Mouse (Mus musculus): ENCODE measurements around the gene Sowaha.

Sowaha gene

DNA sequence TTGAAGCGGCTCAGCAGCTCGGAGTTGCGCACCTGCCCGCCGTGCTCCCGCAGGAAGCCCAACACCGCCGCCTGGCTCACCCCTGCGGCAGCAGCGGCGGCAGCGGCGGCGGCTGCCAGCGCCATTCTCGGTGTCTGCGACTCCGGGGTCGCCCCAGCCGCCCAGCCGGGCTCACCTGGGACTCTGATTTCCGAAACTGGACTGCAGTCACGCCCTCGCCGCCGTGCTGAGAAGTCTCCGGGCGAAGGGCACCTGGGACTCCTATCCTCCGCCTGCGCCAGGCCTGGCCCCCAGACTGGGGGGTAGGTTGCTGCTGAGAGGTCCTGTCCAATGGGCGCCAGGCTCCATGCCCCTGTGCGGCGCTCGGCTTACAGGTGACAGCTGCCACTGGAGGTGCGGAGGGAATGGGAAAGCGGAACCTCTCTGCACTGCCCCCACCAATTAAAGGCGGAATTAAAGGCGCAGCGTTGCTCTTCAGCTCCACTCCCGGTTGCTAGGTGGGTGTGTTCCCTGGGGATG is at the start of gene Sowaha, which contains the start of gene Gm9945:
TSS of gene Sowaha (minus strand) at position 492 of the 519 bp plus-strand sequence.
TSS of gene Gm9945 (plus strand) at position 384 of the 519 bp plus-strand sequence.
- DNase-seq: no peak

DNA sequence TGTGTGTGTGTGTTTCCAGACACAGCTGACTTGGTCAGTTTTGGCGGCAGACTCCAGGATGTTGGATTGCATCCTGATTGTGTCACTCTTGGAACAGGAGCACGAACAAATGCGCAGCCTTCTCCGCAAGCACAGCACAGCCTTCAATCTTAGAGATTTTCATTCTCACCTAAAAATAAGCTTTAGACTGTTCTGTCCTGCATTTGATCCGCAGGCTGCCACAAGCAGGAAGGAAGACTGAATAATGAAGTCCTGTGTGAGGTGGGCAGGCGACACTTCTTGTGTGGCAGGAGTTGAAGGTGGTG is 49.1 kb upstream of the Sowaha start:
- DNase-seq: peak; percentile 84

DNA sequence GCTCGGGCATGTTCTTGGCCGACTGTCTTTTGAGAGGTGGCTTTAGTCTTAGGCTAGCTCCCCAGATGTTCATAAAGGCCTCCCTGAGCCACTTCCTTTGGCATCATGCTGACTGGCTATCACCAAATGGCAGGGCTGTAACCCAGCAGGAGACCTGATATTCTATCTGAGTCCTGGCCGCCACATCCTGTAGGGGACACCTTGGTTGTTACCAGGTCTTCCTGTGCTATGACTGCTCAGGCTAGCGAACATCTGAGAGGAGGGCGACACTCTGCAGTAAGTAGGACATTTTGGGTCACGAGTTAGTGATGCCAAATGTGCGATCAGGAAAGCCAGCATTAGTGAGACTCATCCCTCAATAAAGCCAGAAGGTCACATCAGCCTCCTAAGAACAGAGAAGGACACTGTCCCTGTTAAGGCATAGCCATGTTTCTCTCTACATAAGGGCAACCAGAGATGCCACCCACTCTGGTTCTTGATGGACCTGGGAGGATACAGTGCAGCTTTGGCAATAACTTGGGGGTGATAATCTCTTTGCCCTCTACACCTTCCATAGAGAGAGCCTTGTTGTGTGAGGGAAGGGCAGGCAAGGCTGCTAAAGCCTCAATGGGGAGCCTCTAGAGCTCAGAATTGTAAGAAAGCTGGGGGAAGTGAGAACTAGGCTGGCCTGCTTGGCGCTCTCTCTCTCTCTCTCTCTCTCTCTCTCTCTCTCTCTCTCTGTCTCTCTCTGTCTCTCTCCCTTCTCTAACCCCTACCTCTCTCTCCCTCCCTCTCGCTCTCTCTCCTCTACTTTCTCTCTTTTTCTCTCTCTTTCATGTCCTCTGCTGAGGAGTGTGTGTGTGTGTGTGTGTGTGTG is 48.6 kb upstream of the Sowaha start:
- no peak for DNase-seq

DNA sequence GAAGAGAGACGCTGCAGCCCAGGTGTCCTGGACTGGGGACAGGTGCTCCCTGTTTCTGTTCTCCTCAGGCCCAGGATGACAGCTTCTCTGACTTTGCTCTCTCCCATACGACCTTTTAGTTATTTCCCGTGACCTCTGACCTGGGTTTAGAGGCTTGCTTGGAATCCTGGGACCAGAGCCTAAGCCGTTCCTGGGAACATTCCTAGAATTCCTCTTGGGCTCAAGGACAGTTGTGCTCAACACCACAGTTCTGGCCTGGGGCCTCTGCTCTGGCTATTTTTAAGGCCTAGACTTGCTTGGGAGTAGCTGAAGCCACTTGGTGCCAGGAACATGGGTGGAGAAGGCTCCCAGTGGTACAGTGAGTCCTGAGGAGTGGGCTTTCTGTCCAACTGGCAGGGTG is 45.4 kb upstream of the Sowaha start:
- DNase-seq: peak; percentile 57

DNA sequence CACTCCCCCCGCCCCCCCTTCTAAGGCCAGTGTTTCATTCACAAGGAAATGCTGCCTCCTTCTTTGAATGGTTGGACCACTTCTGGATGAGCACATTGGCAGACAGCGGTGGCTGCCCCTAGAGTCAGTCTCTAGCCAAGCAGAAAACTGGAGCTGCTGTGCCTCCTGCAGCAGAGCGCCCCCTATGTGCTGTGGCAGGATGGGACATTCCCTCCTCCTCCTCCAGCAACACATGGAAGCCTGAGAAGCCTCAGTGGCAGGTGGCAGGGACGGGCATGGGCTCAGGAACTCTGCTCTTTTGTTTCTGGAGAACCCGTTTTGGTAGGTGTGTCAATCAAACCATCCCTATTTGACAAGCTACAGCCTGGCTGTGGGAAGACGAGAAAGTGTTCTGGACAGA is 44.8 kb upstream of the Sowaha start:
- DNase-seq: peak; percentile 57

DNA sequence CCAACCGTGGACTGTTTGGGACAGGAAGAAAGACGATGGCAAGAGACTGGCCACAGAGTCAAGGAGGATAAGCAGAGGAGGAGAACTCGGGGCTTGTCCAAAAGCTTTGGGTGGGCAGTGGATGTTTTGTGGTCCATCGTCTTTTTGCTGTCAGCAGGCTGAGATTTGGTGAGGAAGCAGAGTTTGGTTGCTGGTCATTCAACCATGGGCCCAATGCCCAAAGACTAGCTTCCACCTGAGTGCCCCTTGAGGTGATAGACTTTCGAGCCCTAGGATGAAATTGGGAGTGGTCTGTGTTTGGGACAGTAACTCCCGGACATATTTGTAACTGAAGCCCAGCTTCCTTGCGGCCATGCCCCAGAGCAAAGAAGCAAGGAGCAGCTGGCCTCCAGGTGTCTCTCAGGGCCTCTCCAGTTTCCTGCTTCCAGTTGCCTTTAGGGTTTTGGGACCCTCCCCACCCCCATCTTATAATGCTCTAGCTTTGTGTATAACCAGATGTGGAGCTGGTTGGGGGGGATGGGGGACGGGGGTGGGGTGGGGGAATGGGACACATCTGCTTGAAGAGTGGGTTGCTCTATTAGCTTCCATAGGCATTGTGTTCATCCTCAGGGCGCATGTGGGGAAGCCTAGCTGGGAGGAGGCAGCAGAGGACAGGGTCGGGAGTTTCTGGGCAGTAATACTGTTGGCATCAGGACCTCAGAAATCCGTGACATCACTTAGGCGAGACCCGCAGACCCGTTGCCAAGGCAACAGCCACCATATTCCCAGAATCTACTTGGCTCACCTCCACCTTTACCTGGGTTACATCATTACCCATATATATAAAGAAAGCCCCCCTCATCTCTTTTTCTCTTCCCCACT is 43.7 kb upstream of the Sowaha start:
- no peak for DNase-seq

DNA sequence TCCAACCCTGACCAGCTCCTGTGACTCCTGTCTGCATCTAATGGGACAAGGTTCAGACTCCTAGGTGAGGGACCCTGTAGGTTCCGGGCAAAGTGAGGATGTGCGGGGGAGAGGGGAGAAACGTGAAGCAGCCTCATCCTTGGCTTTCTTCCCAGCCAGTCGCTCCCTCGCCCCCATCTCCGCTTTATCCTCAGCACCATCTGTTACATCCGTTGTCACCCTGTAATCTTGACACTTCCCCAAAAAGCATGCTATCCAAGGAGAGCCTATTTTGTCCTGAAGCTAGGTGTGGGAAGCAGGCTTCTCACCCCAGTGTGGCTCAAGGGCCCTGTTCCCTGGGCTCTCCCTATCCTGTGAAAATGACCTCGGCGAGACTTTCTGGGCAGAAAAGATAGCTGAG is 42.9 kb upstream of the Sowaha start:
- DNase-seq: no peak

DNA sequence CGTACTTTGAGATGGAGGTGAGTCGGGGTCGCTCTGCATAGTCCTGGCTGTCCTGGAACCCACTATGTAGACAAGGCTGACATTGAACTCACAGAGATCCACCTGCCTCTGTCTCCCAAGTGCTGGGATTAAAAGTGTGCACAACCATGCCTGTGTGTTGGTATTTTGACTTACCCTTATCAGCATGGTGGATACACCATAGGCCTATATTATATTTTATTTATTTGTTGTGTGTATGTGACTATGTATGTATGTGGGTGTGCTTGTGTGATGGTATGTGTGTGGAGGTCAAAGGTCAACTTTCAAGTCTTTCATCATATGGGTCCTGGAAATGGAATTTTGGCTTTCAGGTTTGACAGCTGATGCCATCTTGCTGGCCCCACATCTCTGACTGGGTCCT is 42.3 kb upstream of the Sowaha start:
- no peak for DNase-seq

DNA sequence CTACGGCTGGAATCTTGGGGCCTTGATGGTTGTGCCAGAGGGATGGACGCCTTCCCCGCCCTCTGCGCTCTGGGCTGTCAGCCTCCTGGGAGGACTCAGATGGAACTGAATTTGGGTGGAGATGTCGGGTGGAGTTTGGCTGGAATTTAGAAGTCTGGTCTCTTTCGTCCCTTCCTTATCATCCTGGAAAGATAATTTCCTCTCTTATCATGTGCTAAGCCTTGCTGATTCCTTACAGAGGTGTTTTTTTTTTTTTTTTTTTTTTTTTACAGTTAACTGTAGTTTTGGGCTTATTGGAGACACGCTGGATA is 41.7 kb upstream of the Sowaha start:
- DNase-seq: no peak

DNA sequence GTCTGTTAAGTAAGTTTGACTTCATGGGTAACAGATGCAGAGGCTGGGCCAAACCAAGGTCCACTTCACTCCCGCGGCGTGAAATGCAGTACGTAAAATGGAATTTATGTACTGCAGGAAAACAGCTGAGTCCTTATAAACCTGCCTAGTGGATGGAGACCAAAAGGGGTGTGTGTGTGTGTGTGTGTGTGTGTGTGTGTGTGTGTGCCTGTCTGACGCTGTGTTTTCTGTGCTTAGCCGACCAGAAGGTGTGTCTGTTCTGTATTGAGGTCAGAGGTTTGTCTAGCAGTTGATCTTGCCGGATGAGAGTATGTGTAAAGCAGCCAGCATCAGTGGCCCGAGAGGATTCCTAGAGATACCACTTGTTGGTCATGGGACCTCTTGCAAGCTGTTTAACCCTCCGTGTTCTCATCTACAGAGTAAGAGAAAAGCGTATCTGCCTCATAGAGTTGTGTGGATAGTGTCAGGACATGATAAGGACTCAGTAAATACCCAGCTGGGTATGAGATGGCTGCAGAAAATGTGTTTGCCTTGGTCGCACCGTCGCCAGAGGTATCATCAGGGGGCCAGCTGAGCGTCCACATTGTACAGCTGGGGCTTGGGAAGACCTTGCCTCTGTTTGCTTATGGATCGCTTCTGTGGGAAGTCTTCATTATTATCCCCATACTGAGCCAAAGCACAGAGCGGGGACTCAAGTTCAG is 41.2 kb upstream of the Sowaha start:
- DNase-seq: no peak

DNA sequence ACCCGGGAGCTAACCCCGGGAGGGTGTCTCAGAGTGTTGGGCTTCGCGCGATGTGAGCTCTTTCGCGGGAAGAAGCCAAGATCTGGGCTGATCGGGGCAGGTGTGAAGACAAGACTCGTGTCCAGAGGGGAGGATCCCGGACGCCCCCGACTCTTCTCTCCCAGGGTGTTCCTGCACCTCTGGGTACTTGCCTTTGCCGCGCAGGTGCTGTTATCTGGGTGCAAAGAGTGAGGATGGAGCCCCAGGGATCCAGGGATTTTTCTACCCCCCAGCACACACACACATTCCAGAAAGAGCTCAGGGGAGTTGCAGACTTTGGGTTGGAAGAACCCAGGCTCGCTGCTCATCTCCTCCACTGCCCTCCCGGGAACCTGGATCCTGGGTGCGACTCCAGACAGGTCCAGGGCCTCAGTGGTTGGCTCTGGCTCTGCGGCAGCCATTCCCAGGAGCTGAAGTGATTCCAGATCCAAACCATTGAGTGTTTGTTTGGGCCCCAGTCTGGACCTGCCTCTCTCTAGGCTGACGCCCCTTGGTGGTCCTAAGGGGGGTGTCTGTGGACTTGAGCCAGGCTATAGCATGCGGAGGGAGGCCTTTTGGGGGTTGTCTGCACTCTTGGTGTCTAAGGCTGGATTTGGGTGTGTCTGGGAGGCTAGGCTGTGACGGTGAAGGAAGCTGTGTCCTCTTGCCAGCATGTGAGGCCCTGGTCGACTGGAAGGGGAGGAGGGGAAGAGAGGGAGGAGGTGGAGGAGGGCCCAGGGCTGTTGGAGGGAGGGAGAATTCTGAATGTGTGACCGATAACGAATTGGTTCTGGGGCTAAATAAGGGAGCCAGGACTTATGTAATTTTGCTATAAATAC is 40.3 kb upstream of the Sowaha start:
- peak; percentile 72 for DNase-seq

DNA sequence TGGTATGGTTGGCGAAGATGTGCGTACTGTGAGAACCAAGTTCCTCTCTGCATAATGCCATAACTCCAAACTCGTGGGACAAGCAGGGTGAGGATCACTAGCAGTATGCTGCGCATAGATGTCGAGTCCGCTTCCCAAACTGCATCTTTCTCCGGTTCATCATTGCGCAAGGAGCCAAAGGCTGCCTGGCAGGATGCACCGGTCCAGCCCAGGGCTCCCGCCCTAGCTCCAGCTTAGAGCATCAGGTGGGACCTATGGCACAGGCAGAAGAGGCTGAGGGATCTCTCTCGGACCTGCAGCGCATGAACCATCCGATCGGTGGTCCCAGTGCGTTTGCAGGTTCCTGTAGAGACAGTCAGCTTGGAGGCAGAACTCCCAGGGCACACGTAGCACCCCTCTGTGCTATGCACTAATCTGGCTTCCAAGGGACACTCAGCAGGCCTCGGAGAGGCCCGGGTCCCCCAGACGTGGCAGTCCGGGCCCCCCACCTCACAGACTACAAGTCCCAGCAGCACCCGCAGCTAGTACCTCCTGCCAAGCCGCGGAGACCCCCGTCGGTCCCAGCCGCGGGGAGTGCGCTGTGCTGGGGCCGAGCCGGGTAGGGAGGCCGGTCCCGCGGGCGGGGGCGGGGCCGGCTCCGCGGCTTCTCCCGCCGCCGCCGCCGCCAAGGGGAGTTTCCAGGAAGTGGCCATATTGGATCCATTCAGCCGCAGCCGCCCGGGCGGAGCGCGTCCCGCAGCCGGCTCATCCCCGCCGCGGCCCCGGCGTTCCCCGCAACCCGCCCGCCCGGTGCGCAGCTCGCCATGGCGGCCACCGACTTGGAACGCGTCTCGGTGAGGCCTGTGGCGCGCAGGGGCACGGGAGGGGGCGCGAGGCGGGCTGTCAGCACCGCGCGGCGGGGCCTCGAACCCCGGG is 39.4 kb upstream of the Sowaha start, which contains the start of gene Sept8:
TSS of gene Sept8 (plus strand) at position 51 of the 915 bp plus-strand sequence.
- DNase-seq: peak; percentile 63

DNA sequence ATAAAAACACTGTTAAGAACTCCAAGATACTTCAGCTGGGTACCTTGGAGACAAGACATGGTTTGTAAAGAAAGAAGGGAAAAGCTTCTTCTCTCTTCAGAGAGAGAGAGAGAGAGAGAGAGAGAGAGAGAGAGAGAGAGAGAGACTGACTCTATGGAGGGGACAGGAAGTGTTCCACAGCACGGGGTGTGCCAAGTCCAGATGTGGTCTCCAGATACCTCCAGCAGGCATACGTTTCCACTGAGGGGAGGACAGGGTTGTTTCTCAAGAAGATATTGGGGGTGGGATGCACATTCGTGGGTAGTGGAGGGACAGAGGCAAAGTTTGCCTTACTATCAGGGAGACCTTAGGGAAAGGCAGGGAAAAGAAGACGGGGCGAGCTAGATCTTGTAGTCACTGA is 38.7 kb upstream of the Sowaha start:
- DNase-seq: no peak

DNA sequence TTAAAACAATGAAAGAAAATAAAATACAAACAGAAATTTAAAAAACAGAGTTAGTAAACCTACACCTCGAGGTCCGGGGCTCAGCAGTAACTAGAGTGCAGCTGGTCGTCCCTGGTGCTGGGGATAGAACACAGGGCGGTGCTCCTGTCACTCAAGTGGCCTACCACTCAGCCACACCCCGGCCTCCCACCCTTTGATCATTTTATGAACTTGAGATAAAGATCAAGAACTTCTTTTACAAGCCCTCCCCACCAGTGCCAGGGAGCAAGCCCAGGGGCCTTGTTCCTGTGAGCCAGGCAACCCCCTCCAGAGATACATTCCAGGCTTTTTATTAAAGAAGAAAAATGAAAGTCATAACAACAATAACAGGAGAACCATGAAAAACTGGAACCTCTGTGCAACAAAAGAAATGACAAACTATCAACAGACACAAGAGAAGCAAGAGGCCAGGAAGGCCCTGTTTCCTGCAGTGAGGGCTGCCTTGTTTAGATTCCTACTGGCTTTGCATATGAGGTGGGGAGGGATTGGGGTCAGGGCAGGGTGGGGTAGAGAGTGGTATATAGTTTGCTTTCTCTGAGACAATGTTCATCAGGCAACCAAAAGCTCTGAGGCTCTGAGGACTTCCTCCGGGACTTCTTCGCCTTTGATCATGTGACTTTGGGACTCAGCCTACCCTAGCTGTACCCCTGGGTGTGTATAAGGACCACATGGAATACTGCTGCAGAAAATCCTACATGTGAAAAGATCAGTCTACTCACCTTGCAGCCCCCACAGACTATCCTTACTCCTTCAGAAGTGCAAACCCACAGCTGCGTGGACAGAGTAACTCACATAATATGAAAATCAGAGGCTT is 36.9 kb upstream of the Sowaha start:
- peak; percentile 60 for DNase-seq

DNA sequence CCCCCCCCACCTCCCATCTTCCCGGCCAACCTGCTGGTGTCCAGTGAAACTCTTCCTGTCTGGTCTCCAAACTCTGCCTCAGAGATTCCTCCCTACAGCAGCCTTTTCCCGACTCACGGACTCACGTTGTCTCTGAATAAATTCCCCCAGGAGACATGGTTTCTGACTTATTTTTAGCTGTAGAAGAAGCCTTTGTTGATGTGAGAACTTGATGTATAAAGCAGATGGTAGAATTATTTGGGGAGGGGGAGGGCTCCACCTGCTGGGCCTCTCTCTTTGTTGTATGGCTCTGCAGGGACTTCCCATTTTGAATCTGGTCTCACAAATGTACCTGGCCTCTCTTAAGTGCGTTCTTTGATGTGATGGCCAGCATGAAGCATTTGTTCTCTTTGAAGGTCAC is 30.3 kb upstream of the Sowaha start:
- DNase-seq: no peak

DNA sequence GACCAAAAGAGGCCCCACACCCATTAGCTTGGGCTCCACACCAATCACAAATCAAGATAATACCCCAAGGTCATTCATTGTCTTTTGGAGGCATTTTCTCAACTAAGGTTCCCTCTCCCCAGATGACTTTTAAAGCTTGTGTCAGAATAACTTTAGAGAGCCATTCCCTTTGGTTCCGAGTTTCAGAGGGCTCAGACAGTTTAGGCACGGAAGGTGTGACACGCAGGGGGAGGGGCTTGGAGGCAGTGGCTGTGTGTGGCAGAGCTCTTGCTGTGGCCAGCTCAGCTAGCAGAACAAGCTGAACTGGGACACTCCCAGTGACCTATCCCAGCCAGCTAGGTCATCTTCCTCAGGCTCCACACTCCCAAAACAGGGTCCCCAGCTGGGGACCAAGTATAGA is 28.5 kb upstream of the Sowaha start:
- DNase-seq: no peak

DNA sequence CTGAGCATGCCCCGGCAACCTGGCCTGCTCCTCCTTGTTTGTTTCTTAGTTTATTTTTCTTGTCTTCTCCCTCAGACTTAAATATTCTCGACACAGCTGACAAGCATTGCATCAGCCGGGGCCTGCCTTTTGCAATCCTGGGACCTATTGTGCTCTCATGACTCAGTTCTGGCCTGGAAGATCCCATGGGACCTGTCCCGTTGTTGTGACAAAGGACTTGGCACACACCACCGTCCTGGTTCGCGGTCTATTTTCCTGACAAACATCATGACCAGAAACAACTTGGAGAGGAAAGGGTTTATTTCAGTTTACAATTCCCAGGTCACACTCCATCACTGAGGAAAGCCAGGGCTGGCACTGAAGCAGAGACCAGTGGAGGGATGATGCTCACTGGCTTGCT is 28.1 kb upstream of the Sowaha start:
- peak; percentile 46 for DNase-seq

DNA sequence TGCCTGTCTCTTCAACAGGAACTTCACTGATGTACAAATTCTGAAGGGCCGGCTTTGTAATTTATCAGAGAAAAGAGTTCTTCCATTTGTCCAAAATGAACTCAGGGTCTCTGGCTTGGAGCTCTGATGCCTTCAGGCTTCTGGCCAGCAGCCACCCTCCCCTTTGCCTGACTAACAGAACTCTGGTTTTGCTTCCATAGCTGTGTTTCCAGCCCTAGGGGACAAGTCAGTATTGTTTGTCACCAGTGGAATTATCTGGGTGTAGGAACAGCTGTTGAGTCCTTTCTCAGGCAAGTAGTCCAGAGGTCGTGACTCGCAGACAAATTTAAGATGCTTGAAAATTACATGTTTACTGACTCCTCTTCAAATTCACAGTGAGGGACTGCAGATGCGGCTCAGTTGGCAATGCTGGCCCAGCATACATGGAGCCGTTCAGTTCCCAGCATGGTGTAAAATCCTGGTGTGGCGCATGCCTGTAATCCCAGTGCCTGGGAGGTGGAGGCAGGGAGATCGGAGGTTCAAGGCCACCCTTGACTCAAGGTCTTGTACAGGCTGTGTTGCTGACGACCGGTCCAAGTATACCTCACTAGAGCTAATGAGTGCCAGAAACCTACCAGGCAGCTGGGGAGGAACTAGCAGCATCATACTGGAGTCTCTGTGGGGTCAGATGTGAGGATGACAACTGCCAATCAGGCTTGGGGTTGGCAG is 27.2 kb upstream of the Sowaha start:
- no peak for DNase-seq

DNA sequence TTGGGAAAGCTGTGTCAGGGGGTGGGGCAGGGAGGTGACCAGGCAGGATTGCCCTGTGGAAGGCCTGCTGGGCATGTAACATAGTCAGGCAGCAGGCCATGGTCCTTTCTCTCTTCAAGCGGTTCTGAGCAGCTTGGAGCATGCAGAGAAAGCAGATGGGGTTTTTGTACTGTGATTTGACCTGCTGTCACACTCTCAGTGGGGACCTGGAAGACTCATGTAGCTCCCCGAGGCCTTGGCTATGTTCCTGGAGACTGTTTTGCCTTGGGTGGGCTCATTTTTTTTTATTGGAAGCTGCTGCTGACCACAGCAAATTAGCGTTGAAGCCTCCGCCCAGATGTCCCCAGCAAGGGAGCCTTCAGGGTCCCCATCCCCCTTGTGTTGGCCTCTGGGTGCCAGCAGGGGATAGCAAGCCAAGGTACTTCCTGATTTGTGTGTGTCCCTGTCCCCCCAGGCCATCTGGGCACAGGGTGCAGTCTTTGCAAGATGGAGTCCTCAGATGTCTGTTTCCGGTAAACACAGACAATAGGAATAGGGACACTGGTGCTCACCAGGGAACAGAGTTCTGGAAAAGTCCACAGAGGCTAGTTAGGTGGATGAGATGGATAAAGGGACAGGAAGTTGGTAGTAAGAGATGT is 25.1 kb upstream of the Sowaha start:
- DNase-seq: no peak
